Mouse (Mus musculus) megakaryocyte, adult 5-6 weeks (primary cell): ENCODE data around the gene Fbln1. TPM values are rescaled to one million over a fixed set of nuclear protein-coding genes. Genes with fewer than 3 reads are reported as not detected.
"Not testable (repeated sequence)": the region's sequence is repeated elsewhere in the genome, so short reads cannot be mapped to it uniquely, and the experiment has no call there.

ENCODE experiments used
- ATAC-seq: 2 replicates; pipeline ENCODE4 v1.8.0; 2016; ENCODE audit warnings: mild to moderate bottlenecking, inconsistent platforms; ENCODE audit not compliant: poor library complexity, severe bottlenecking
- total RNA-seq, 2 experiments: library from RNA; stranded (forward) in 1 of 2; stranded (reverse) in 1 of 2; fragments of 153-499, 151-499 nt in 1 of 2; fragments of 221-1000, 200-1000 nt in 1 of 2; gene quantifications; 2 replicates each; pipeline versions ENCODE4 v1.2.3 to v1.2.4; 2015 to 2017

Gene Fbln1
- total RNA-seq, 2 experiments from 2014 or later = 0.07 TPM; not detected in 1

GRCm38 (mm10) chr15:85282021-85282420, 76.3 kb downstream of the Fbln1 start:
- ATAC-seq = no peak

DNA sequence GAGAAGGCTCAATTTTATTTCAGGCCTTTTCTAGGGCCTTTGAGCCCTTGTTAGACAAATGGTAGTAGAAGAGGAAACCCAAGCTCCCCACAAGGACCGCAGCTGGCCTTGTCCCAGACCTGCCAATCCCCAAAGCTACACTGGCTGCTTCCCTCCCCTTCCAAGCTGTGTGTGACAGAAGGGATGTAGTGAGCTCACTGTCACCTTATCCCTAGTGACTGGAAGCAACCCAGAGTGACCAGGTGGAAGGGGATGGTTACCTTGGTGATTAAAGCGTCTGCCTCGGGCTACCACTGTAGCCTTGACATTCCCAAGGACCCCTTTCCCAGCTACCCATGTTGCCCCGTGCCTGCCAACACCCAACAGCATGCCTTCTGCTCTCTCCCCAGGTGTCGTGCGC, 78.9 kb downstream of the Fbln1 start:
- ATAC-seq = no peak

DNA sequence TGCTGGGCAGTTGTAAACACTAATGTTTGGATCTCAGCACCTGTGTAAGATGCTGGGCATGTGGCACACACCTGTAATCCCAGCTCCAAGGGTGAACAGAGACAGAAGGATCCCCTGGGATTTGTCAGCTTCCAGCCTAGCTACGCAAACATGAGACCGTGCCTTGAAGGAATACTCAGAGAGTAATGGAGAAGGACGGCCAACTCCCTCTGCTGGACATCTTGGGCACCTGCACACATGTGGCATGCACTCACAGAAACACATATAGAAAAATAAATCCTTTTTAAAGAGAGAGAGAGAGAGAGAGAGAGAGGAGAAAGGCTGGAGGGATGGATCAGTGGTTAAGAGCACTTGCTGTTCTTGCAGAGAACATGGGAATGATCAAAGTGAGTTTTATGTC, 88.9 kb downstream of the Fbln1 start:
- ATAC-seq = no peak

- no peak for ATAC-seq
Observed at GRCm38 (mm10) chr15:85295544-85295943, 89.8 kb downstream of the Fbln1 start.

- ATAC-seq = no peak
Observed at GRCm38 (mm10) chr15:85295977-85296376, 90.2 kb downstream of the Fbln1 start.

- ATAC-seq = no peak
Observed at GRCm38 (mm10) chr15:85296538-85296937, 90.8 kb downstream of the Fbln1 start.

- ATAC-seq = no peak
Observed at GRCm38 (mm10) chr15:85298167-85298781, 92.5 kb downstream of the Fbln1 start.

DNA sequence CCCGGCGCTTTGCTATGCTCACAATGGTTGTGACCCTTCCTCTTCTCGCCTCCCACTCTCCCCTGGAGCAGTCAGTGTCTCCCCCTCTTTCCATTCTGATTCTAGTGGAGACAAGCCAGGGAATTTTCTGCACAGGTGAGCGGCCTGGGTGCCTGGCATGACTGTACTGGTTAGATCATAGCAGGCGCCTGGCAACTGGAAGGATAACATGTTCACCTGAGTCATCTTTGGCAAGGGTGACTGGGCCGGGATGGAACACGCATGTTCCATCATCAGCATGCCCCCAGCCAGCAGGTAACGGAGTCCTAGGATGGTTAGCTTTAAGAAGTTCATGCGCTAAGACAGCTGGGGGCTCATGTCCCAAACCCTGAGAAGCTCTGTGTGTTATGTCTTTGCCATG, 93.2 kb downstream of the Fbln1 start:
- no peak for ATAC-seq

DNA sequence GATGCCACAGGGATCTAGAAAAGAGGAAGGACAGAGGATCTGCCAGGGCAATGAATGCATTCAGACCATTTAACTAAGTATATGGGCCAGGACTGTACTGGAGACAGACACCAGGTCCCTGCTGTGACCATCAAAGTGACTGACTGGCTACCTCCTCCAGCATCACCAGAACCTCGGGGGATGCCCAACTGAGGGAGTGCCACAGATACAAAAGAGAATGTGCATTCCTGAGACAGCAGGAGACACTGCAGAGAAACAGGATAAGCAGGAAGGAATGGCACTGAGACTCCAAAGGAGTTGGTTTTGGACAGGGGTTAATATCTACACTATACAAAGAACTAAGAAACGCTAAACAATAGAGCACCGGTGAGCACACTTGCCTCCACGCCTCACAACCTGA, 97.5 kb downstream of the Fbln1 start:
- ATAC-seq = no peak

- ATAC-seq = no peak
Observed at GRCm38 (mm10) chr15:85303976-85304375, 98.2 kb downstream of the Fbln1 start.

GRCm38 (mm10) chr15:85307061-85307660, 101.4 kb downstream of the Fbln1 start:
- no peak for ATAC-seq

- ATAC-seq = no peak
Observed at GRCm38 (mm10) chr15:85311058-85311657, 105.4 kb downstream of the Fbln1 start.

- ATAC-seq = peak; percentile 82
Observed at GRCm38 (mm10) chr15:85315378-85316025, 109.8 kb downstream of the Fbln1 start.

- no peak for ATAC-seq
Observed at GRCm38 (mm10) chr15:85316342-85317140, 110.8 kb downstream of the Fbln1 start.

DNA sequence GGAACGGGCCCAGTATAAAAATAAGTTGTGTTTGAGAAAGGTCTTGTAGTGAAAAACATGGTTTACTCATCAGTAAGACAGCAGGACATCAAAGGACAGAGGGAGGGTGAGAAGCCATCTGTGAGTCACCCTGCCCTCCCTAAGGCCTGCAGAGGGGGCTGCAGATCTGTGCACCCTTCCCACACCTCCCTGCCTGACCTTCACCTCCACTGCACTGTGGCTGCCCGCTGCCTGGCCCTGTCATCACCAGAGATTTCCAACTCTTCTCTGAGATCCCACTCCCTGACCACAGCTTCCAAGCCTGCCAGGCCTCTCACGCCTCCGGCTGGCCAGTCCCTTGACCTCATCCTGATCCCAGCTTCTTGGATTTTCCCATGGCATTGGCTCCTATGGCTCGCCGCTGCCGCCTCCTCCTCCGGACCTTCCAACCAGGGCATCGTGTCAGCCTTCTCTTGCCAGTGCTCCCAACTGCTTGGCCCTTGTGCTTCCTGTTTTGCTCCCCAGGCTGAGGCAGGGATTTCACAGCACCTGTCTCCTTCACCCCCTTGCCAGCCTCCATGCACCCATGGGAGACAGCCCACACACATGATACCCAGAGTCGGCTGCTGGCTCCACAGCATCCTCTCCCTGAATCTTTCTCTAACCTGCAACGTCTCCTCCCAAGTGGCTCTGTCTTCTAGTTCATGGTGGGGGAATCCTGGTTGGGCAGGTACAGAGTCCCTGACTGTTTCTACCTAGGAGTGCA, 114.3 kb downstream of the Fbln1 start:
- no peak for ATAC-seq

DNA sequence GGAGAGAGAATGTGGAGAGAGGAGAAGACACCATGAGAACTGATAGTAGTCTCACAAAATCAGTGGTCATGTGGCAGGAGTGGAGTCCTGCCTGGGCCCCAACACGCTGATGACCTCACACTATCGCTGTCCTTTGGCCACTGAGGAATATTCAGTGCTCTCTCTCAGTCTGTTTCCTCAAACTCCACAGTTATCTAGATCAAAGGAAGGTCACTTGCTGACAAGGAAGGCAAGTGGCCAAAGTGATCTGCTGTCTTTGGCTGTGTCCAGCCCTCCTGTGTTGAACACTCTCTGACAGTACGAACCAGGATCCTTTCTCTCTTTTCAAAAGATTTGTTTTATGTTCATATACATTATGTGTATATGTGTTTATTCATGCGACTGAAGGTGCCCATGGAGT, 117.5 kb downstream of the Fbln1 start:
- ATAC-seq = no peak

- ATAC-seq = no peak
Observed at GRCm38 (mm10) chr15:85324426-85324825, 118.7 kb downstream of the Fbln1 start.

GRCm38 (mm10) chr15:85327808-85328207, 122.1 kb downstream of the Fbln1 start:
- ATAC-seq = peak; percentile 42

GRCm38 (mm10) chr15:85328455-85328854, 122.7 kb downstream of the Fbln1 start:
- ATAC-seq = not testable (repeated sequence)

GRCm38 (mm10) chr15:85329096-85329495, 123.3 kb downstream of the Fbln1 start:
- ATAC-seq = no peak
